In genomic region chr19:16286451-16287175, GRCm38 (mm10) we compare ENCODE assay signal across 8 mouse cellular contexts.
DNase-seq lines count a peak whose midpoint lies in the region; ATAC-seq lines count a peak whose summit lies in the region.

No protein-coding gene starts in this region.

- no peak for ATAC-seq in kidney, embryonic 15.5 days (replicated peaks; ENCODE audit: low FRiP score)

- 0 out of 2 replicates have a peak overlapping the region, but pooled peaks have one; percentile 19 for H3K27ac ChIP-seq in brown adipose tissue, adult 24 weeks (replicated peaks; ENCODE audit: low read depth, low read length)
- H3K27ac ChIP-seq in kidney, embryonic 15.5 days: peak overlapping the region; percentile 74

- 32% methylated on average over 10 of the region's 10 CpGs for WGBS in kidney, embryonic 15.5 days

- DNase-seq in heart, adult 18-20 months: peak; percentile 42 to 49
- DNase-seq in heart, postnatal 14 days: no peak
- DNase-seq in lung, postnatal 10 days: peak; percentile 57
- DNase-seq in layer of hippocampus, postnatal 25 days (ENCODE audit: extremely low spot score in 1 of 2, low spot score in 1 of 2): no peak
- DNase-seq in spleen, adult 12 weeks (ENCODE audit: low spot score): no peak
- DNase-seq in spleen, postnatal 14 days (ENCODE audit: low spot score in 2 of 2): no peak

- no peaks in the 10 kb centered on the region for H3K27me3 ChIP-seq in kidney, embryonic 15.5 days

- no peak overlapping the region for H3K4me3 ChIP-seq in brown adipose tissue, adult 24 weeks (ENCODE audit: insufficient read depth, low read depth, low read length)
- H3K4me3 ChIP-seq in kidney, embryonic 15.5 days (replicated peaks): no peak overlapping the region

- H3K4me1 ChIP-seq in brown adipose tissue, adult 24 weeks (ENCODE audit: control insufficient read depth, insufficient read depth, insufficient read length, low read length): peaks cover 24% of the 10 kb centered on the region
- peaks cover 56% of the 10 kb centered on the region for H3K4me1 ChIP-seq in kidney, embryonic 15.5 days

- H3K9ac ChIP-seq in kidney, embryonic 15.5 days: no peak overlapping the region

- no peaks in the 10 kb centered on the region for H3K9me3 ChIP-seq in kidney, embryonic 15.5 days (replicated peaks)

- no peak overlapping the region for H3K4me2 ChIP-seq in kidney, embryonic 15.5 days

- intact Hi-C loops in heart, postnatal 14 days (cut with DNase I): no loop called here

- no peaks in the 10 kb centered on the region for H3K36me3 ChIP-seq in kidney, embryonic 15.5 days

Comparison
In these comparisons a context has a peak if more than half of its experiments do, and no peak if none do; other contexts are left out.
1. DNase-seq: peak in heart, adult 18-20 months (2 of 2) and lung, postnatal 10 days (single experiment); none in heart, postnatal 14 days (0 of 2), layer of hippocampus, postnatal 25 days (0 of 2), spleen, adult 12 weeks (single experiment) and spleen, postnatal 14 days (0 of 2).